Mouse (Mus musculus): ENCODE measurements at regions not wholly inside any gene's neighbourhood (a gene's known extent, or its start where the extent isn't known, plus 50 kb on each side); places are given as distances from the start of the nearest gene placed in this dataset.
A peak's percentile ranks its signal among the peaks of the same experiment; 100 is the strongest.

DNA sequence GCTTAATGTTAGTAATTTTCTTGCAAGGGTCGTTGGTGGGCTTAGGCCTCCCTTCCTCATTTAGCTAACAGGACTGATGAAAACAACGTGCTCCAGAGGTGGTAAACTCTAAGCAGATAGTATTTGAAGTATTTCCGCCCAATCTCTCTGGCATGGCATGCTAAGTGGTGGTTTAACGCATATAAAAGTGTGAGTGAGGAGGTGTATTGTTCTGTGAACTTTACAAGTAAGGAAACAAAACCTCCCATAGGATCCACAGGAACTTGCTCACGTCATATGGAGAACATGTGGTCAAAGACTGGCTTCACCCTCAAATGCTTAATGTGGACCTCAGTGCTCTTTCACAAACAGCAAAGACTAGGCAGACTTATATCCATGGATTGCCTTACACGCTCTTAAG, 56.5 kb upstream of the Tars start:
- Histone ChIP-seq H3K4me1 (ENCODE audit: control insufficient read depth, insufficient read depth, low read length) (peaks cover 5% of the 10 kb centered on the region; the same call in 1 of the 2 replicates), H3K36me3 (ENCODE audit: control insufficient read depth, insufficient read depth) (no peaks in the 10 kb centered on the region), H3K27me3 (ENCODE audit: control insufficient read depth, insufficient read depth, low read length) (no peaks in the 10 kb centered on the region), H3K9me3 (replicated peaks; ENCODE audit: control insufficient read depth, low read length) (no peaks in the 10 kb centered on the region), H3K4me3 (ENCODE audit: low read length) (no peak overlapping the region), H3K4me2 (ENCODE audit: low read depth, low read length) (no peak overlapping the region), H3K27ac (ENCODE audit: low read length) (no peak overlapping the region; the same call in 1 of the 2 replicates), H3K9ac (ENCODE audit: low read length) (no peak overlapping the region)
- whole genome bisulfite sequencing, result 57% methylated on average over 6 of the region's 6 CpGs
- ATAC-seq (replicated peaks; ENCODE audit: extremely low read depth, insufficient read depth, low FRiP score), result no peak

DNA sequence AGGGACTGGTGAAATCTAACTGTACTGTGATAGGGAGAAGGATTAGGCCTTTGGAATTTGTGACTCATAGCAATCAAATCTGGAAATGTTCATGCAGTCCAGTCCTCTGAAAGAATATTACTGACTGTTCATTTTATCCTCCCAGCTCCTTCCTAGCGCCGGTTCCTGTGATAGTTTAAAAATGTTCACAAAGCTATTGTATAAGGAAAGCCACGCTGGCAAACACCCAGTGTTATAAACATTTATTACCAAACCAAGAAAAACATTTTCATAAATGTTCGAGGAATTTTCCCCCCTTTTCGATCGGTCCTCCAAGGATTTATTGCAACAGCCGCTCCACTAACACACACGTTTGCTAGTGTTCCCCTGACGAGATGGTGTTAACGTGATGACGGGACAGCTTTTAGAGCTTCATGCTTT, 55.9 kb upstream of the Tars start:
- Histone ChIP-seq H3K4me2 (ENCODE audit: low read depth, low read length) (no peak overlapping the region), H3K4me3 (ENCODE audit: low read length) (no peak overlapping the region), H3K4me1 (ENCODE audit: control insufficient read depth, insufficient read depth, low read length) (peaks cover 5% of the 10 kb centered on the region; the same call in 1 of the 2 replicates), H3K27me3 (ENCODE audit: control insufficient read depth, insufficient read depth, low read length) (no peaks in the 10 kb centered on the region), H3K9me3 (replicated peaks; ENCODE audit: control insufficient read depth, low read length) (no peaks in the 10 kb centered on the region), H3K9ac (ENCODE audit: low read length) (no peak overlapping the region), H3K27ac (ENCODE audit: low read length) (peak overlapping the region; percentile 25; the same call in 1 of the 2 replicates), H3K36me3 (ENCODE audit: control insufficient read depth, insufficient read depth) (no peaks in the 10 kb centered on the region)
- ATAC-seq (replicated peaks; ENCODE audit: extremely low read depth, insufficient read depth, low FRiP score), result no peak; the same call in 1 of the 2 replicates
- 59% methylated on average over 11 of the region's 11 CpGs for WGBS

DNA sequence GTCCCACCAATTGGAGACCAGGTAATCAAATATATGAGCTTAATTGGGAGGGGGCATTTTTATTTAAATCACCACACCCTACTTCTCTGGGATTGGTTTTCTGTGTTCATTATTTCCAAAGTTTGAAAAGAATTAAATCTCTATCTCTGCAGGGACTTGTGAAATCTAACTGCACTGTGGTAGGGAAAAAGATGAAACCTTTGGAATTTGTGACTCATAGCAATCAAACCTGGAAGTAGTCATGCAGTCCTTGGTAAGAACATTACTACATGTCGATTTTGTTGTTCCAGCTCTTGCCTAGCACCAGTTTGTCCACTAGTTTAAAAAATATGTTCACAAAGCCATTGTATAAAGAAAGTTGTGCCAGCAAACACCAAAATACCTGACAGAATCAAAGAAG, 54.5 kb upstream of the Tars start:
- Histone ChIP-seq H3K27ac (ENCODE audit: low read length) (no peak overlapping the region), H3K9me3 (replicated peaks; ENCODE audit: control insufficient read depth, low read length) (no peaks in the 10 kb centered on the region), H3K27me3 (ENCODE audit: control insufficient read depth, insufficient read depth, low read length) (no peaks in the 10 kb centered on the region), H3K36me3 (ENCODE audit: control insufficient read depth, insufficient read depth) (no peaks in the 10 kb centered on the region), H3K4me3 (ENCODE audit: low read length) (no peak overlapping the region), H3K4me2 (ENCODE audit: low read depth, low read length) (no peak overlapping the region), H3K9ac (ENCODE audit: low read length) (no peak overlapping the region), H3K4me1 (ENCODE audit: control insufficient read depth, insufficient read depth, low read length) (peaks cover 5% of the 10 kb centered on the region; the same call in 1 of the 2 replicates)
- WGBS, result 78% methylated on average over 1 of the region's 1 CpGs
- ATAC-seq (replicated peaks; ENCODE audit: extremely low read depth, insufficient read depth, low FRiP score), result no peak

DNA sequence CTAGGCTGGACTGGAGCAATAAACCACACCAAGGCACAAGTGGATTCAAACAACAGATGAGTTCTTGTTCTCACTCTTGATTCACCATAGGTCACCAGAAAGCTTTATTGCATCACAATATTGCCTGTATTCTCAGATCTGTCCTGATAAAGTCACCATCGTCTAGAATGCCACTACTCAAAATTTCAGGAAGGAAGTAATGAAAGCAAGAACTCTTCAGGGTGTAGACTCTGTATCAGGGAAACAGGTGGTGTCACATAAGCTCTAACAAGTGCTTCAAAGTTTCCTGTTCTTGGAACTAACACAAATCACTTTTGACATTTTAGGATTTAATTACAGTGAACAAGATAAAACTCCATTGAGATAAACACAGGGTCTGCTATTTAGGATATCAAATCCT, 52.2 kb upstream of the Tars start:
- peaks cover 5% of the 10 kb centered on the region; the same call in 1 of the 2 replicates for H3K4me1 ChIP-seq (ENCODE audit: control insufficient read depth, insufficient read depth, low read length)
- no peak overlapping the region for H3K4me3 ChIP-seq (ENCODE audit: low read length)
- no peak overlapping the region for H3K4me2 ChIP-seq (ENCODE audit: low read depth, low read length)
- no peak for ATAC-seq (replicated peaks; ENCODE audit: extremely low read depth, insufficient read depth, low FRiP score)
- no peak overlapping the region for H3K9ac ChIP-seq (ENCODE audit: low read length)
- H3K27ac ChIP-seq (ENCODE audit: low read length), result no peak overlapping the region
- WGBS, result 62% methylated on average over 1 of the region's 1 CpGs
- no peaks in the 10 kb centered on the region for H3K9me3 ChIP-seq (replicated peaks; ENCODE audit: control insufficient read depth, low read length)
- H3K27me3 ChIP-seq (ENCODE audit: control insufficient read depth, insufficient read depth, low read length), result no peaks in the 10 kb centered on the region
- H3K36me3 ChIP-seq (ENCODE audit: control insufficient read depth, insufficient read depth), result no peaks in the 10 kb centered on the region

All from heart, embryonic 16.5 days (tissue).